Comparison of ENCODE assay signal across 10 mouse cellular contexts in the genomic region with DNA sequence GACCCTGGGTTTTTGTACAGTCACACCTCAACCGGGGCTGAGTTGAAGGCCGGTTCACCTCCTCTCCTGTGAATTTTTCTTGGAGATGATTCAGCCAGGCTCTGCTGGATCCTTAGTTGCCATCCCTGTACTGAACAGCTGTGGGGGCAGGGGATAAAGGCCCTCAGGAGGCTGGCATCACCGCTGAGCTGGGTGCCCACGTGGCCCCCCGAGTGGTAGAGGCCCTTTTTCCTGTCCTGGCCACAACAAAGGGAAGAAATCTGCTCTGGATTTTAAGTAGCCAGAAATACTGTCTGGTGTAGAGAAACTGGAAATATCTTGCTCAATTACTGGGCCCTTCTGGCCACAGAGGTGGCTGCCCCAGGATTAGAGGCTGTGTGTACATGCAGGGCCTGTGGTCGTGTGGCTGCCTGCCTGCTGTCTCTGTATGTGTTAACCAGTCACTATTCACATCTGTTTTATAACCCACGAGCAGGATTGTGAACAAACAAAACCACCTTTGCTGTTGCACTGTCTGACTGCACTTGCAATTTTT.
DNase-seq lines count a peak whose midpoint lies in the region; ATAC-seq lines count a peak whose summit lies in the region.
"Had no signal": no experiment of that assay in that cellular context is flagged by ENCODE, and none has a peak within 500 bp of the region (broad histone marks: within the 10 kb centered on the region; RNA-seq: fewer than 3 reads in every experiment).

No protein-coding gene starts in this region.

- DNase-seq in kidney, adult 9 months = no peak
- DNase-seq in 3T3-L1 (ENCODE audit: low read depth, low spot score) = peak; percentile 29
- DNase-seq in T-cell, adult 2 months (ENCODE audit: low spot score) = peak; percentile 41
- DNase-seq in induced T-regulatory cell, adult 2 months (ENCODE audit: low read depth) = peak; percentile 40
- DNase-seq in left cerebral cortex, postnatal 10 days (ENCODE audit: extremely low spot score in 1 of 2, low spot score in 2 of 2) = no peak
- DNase-seq in adrenal gland, adult 18-20 months (ENCODE audit: low spot score in 2 of 2) = no peak
- DNase-seq: lung, adult 2 months had no signal

- H3K9ac ChIP-seq in kidney, embryonic 14.5 days (ENCODE audit: low read depth, low read length) = peak overlapping the region; percentile 2; the same call in 1 of the 2 replicates

- WGBS in kidney, embryonic 14.5 days = 74% methylated on average over 7 of the region's 7 CpGs

- no peaks in the 10 kb centered on the region for H3K27me3 ChIP-seq in kidney, embryonic 14.5 days (ENCODE audit: control insufficient read depth, insufficient read depth, low read length)

- H3K4me1 ChIP-seq in kidney, embryonic 14.5 days (ENCODE audit: control insufficient read depth, insufficient read depth, low read length) = peaks cover 20% of the 10 kb centered on the region

- H3K9me3 ChIP-seq in kidney, embryonic 14.5 days (ENCODE audit: control insufficient read depth, low read length) = no peaks in the 10 kb centered on the region

- H3K27ac ChIP-seq in kidney, embryonic 14.5 days (ENCODE audit: low read depth, low read length) = peak overlapping the region; percentile 26; the same call in 1 of the 2 replicates

- H3K4me2 ChIP-seq in kidney, embryonic 14.5 days (replicated peaks; ENCODE audit: low read depth, low read length) = no peak overlapping the region

- ATAC-seq in kidney, embryonic 14.5 days (ENCODE audit: low FRiP score, low TSS enrichment) = no peak
- no peak for ATAC-seq in cerebellum, adult (ENCODE audit: insufficient number of reproducible peaks, low FRiP score, low TSS enrichment)
- ATAC-seq: intestine, postnatal 0 days had no signal

- intact Hi-C loops in left cerebral cortex, postnatal 10 days (cut with DNase I) = no loop called here

- no peaks in the 10 kb centered on the region for H3K36me3 ChIP-seq in kidney, embryonic 14.5 days (ENCODE audit: control insufficient read depth, insufficient read depth, low read length)

- H3K4me3 ChIP-seq in kidney, embryonic 14.5 days (ENCODE audit: low read length) = no peak overlapping the region

Comparison
In these comparisons a context has a peak if more than half of its experiments do, and no peak if none do; other contexts are left out.
1. DNase-seq: peak in 3T3-L1 (single experiment), T-cell, adult 2 months (single experiment) and induced T-regulatory cell, adult 2 months (single experiment); none in kidney, adult 9 months (single experiment), left cerebral cortex, postnatal 10 days (0 of 2) and adrenal gland, adult 18-20 months (0 of 2).